Mouse (Mus musculus) heart, postnatal 0 days (tissue): ENCODE results near the gene Gbf1.

ENCODE experiments used
- CTCF ChIP-seq: IDR thresholded peaks from 2 replicates; pipeline ENCODE4 v1.5.1; 2016; ENCODE audit warnings: antibody characterized with exemption, control low read depth, low read depth
- EP300 ChIP-seq: IDR thresholded peaks from 2 replicates; pipeline ENCODE4 v1.6.1; 2016; ENCODE audit warnings: antibody characterized with exemption, low read depth

DNA sequence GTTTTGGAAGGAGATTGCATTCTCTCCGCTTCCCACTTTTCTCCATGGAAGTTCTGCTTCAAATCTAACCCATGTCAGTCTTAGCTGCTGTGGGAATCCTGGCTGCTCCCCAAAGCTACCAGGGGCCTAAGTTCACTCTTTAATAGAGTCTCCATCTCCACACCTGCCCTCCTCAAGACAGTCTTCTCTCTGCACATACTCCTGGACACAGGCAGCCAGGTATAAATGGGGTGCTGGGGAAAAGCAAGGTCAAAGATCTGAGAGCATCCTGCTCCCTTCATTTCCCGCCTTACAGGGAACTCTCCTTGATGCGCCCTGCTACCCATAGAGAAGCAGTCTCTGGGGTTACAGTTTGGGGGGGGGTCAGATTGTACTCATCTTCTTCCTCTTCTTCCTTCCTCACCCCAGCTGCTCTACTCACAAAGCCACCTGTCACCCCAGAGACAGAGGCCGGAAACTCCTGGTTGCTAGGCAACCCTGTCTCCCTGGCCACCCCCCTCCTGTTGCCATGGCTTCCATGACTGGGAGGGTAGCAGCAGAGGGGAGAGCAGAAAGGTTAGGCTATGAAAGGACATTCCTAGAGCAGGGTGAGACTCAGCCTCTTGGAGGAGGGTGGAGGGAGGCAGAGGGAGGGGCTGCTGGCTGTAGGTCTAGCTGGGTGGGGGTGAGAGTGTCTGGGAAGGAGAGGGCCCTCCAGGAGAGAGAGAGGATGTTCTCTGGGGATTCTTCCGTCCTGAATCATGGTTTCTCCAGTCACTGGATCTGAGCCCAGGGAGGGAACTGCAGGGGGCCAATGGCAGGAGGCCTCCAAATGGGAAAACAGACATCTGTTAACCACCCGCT lies 169.0 kb downstream of the Gbf1 start:
- TF ChIP-seq CTCF (no peak), EP300 (no peak)
